Mouse (Mus musculus) lung, embryonic 16.5 days (tissue): ENCODE data around the gene Slc25a45. TPM values are rescaled to one million over a fixed set of nuclear protein-coding genes. Genes with fewer than 3 reads are reported as not detected.
"Not testable (repeated sequence)": the region's sequence is repeated elsewhere in the genome, so short reads cannot be mapped to it uniquely, and the experiment has no call there.

ENCODE experiments used
- ATAC-seq: fragments of 200-750 bp; cut with Nextera tagmentation; 2 replicates; pipeline ENCODE4 v1.8.0; 2017; ENCODE audit warnings: low read depth, mild to moderate bottlenecking, moderate library complexity
- H3K27ac ChIP-seq: fragments of 300-500 bp; sonication (generic); 2 replicates; pipeline ENCODE4 v1.5.1; 2014; ENCODE audit warnings: mild to moderate bottlenecking, control low read depth, low read length
- H3K27me3 ChIP-seq: fragments of 300-500 bp; sonication (generic); 2 replicates; pipeline ENCODE4 v1.6.1; 2014; ENCODE audit warnings: low read depth, low read length, mixed read lengths; ENCODE audit not compliant: control insufficient read depth, insufficient read depth
- H3K36me3 ChIP-seq: fragments of 300-500 bp; sonication (generic); 2 replicates; pipeline ENCODE4 v1.6.1; 2014; ENCODE audit warnings: low read length; ENCODE audit not compliant: control insufficient read depth, insufficient read depth
- H3K4me1 ChIP-seq: fragments of 300-500 bp; sonication (generic); replicated peaks from 2 replicates; pipeline ENCODE4 v1.6.1; 2014; ENCODE audit warnings: low read length, mixed read lengths; ENCODE audit not compliant: control insufficient read depth, insufficient read depth
- H3K4me2 ChIP-seq: fragments of 300-500 bp; sonication (generic); 2 replicates; pipeline ENCODE4 v1.6.1; 2014; ENCODE audit warnings: low read depth, low read length, control low read depth
- H3K4me3 ChIP-seq: fragments of 300-500 bp; sonication (generic); 2 replicates; pipeline ENCODE4 v1.5.1; 2014; ENCODE audit warnings: mild to moderate bottlenecking, low read length, control low read depth
- H3K9ac ChIP-seq: fragments of 300-500 bp; sonication (generic); 2 replicates; pipeline ENCODE4 v1.6.1; 2014; ENCODE audit warnings: low read length, control low read depth
- H3K9me3 ChIP-seq: fragments of 300-500 bp; sonication (generic); 2 replicates; pipeline ENCODE4 v1.6.1; 2016; ENCODE audit warnings: low read length; ENCODE audit not compliant: control insufficient read depth
- WGBS: fragments of 180-500 bp; shearing (Covaris S2); extraction: QIAGEN DNeasy Blood & Tissue Kit; methylation state at CpG from one replicate; pipeline ENCODE4 v1.1.7; 2014; 5-methylcytosine and 5-hydroxymethylcytosine counted together
- polyA plus RNA-seq: library from polyadenylated mRNA; unstranded; fragments of >200 nt; fragmentation: Nextera tagmentation; extraction: Ambion mirVana; gene quantifications from 2 replicates; pipeline ENCODE4 v1.2.1, GENCODE M21; 2015

The Slc25a45 gene
- polyA plus RNA-seq, 1 experiment from 2014 or later, result 5.7 TPM

DNA sequence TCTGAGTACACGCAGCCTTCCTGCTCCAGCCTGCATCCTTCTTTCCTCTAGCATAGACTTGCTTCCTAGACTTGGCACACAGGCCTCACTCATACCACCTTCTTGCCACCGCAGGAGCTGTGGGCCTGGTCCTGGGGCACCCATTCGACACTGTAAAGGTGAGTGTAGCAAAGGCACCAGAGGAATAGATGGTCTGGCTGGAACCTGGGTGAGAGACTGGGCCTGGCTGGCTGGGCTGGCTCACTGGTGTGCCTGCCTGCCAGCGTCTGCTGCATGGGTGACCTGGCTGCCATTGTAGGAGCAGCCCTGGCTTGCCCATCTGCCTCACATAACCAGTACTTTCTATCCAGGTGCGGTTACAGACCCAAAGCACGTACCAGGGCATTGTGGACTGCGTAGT, 2.1 kb downstream of the Slc25a45 start:
- 88% methylated on average over 7 of the region's 7 CpGs for WGBS
- Histone ChIP-seq H3K9me3 (no peaks in the 10 kb centered on the region), H3K9ac (no peak overlapping the region), H3K27ac (no peak overlapping the region), H3K4me3 (no peak overlapping the region), H3K4me2 (no peak overlapping the region), H3K36me3 (no peaks in the 10 kb centered on the region), H3K4me1 (peaks cover 23% of the 10 kb centered on the region), H3K27me3 (no peaks in the 10 kb centered on the region)
- ATAC-seq, result no peak

DNA sequence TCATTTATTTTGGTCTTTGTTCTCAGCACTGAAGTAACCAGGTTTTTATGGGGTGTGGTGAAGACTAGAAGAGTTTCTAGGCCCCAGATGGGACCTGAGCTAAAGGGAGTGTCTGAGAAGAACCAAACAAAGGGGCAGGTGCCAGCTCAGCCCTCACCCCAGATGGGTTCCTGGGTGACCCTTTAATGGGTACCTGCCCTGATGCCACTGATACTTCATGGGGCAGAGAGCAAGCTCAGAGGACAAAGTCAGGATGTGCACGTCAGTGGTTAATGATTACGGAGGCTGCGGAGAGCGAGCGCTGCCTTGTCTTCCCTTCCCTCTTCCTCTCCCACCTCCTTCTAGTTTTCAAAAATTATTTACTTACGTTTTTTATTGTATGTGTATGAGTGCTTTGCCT, 3.5 kb downstream of the Slc25a45 start:
- ATAC-seq, result no peak
- WGBS, result 91% methylated on average over 6 of the region's 6 CpGs
- Histone ChIP-seq H3K9ac (no peak overlapping the region), H3K27ac (no peak overlapping the region), H3K27me3 (no peaks in the 10 kb centered on the region), H3K4me3 (no peak overlapping the region), H3K36me3 (no peaks in the 10 kb centered on the region), H3K4me1 (peaks cover 18% of the 10 kb centered on the region), H3K4me2 (no peak overlapping the region), H3K9me3 (no peaks in the 10 kb centered on the region)

DNA sequence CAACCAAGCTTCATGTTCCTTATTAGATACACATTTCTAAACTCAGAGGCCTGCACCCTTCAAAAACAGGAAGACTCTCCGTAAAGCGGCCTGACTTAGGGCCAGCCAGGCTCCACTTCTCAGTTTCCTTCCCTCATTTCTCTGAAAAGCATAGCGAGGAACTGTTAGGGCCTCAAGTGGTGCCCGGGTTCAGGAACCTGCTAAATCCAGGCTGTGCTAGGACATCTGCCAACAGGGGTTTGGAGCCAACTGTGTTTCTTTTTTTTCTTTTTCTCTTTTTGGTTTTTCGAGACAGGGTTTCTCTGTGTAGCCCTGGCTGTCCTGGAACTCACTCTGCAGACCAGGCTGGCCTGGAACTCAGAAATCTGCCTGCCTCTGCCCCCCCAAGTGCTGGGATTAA, 4.5 kb downstream of the Slc25a45 start:
- H3K9me3 ChIP-seq, ATAC-seq, H3K9ac ChIP-seq, H3K36me3 ChIP-seq, H3K27me3 ChIP-seq, H3K27ac ChIP-seq, H3K4me3 ChIP-seq, H3K4me2 ChIP-seq: not testable (repeated sequence)
- 72% methylated on average over 5 of the region's 5 CpGs for WGBS
- peaks cover 18% of the 10 kb centered on the region for H3K4me1 ChIP-seq

DNA sequence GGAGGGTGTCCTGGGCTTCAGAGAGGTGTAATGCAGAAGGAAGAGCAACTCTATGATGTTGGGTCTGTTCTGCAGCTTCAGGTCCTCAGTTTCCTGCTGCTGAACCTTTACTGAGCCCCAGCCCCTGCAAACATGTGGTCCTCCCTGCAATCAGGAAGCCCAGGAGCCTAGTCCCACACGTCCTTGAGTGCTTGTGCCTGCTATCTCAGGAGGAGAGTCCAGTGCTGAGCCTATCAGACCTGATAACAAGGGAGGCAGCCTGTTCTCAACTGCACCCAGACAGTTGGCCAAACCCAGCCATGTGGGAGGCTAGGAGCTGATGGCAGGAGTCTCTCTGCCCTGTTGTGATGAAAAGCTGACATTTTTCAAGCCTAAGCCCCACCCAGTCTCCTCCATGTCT, 6.3 kb downstream of the Slc25a45 start:
- 19% methylated on average over 1 of the region's 1 CpGs for WGBS
- H3K9ac ChIP-seq, result no peak overlapping the region
- H3K4me3 ChIP-seq, result no peak overlapping the region
- no peak overlapping the region for H3K27ac ChIP-seq
- ATAC-seq, result no peak
- H3K4me2 ChIP-seq, result no peak overlapping the region
- H3K27me3 ChIP-seq, result no peaks in the 10 kb centered on the region
- no peaks in the 10 kb centered on the region; the same call in 1 of the 2 replicates for H3K4me1 ChIP-seq
- no peaks in the 10 kb centered on the region for H3K36me3 ChIP-seq
- no peaks in the 10 kb centered on the region for H3K9me3 ChIP-seq

DNA sequence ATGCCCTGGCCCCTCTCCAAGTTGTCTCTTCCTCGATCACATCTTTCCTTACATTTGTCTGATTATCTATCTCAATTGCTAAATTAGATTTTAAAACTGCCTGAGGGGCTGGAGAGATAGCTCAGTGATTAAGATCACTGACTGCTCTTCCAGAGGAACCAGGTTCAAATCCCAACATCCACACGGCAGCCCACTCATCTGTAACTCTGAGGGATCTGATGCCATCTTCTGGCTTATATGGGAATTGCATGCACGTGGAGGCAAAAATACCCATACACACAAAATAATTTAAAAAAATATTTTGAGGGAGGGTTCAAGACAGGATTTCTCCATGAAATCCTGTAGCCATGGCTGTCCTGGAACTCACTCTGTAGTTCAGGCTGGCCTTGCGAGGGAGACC, 8.2 kb downstream of the Slc25a45 start:
- ATAC-seq, result no peak
- H3K36me3 ChIP-seq, result no peaks in the 10 kb centered on the region
- no peaks in the 10 kb centered on the region for H3K27me3 ChIP-seq
- no peaks in the 10 kb centered on the region for H3K4me1 ChIP-seq
- H3K4me2 ChIP-seq, result no peak overlapping the region
- WGBS, result 56% methylated on average over 4 of the region's 4 CpGs
- H3K27ac ChIP-seq, result no peak overlapping the region
- no peak overlapping the region for H3K4me3 ChIP-seq
- H3K9ac ChIP-seq, result no peak overlapping the region
- no peaks in the 10 kb centered on the region for H3K9me3 ChIP-seq

DNA sequence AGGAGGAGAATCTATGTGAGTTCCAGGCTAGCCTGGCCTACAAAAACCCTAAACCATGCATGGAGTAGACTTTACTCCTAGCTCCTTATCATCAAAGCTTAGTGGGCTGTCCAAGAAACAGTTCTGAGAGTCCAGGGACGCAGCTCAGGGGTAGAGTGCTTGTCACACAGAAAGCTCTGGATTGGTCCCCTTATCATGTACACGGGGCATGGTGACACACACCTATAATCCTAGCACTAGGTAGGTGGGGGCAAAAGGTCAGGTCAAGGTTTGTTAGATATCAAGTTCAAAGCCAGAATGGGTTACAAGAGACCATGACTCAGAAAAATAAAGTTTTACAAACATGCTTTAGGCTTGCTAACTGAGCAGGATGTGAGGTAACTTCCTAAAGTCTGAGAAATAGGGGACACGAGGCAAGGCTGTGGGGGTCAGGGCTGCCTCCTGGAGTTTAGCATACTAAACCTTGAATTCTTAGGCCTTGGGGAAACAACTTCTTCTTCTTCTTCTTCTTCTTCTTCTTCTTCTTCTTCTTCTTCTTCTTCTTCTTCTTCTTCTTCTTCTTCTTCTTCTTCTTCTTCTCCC, 9.7 kb downstream of the Slc25a45 start:
- Histone ChIP-seq H3K27me3 (no peaks in the 10 kb centered on the region), H3K4me1 (no peaks in the 10 kb centered on the region), H3K4me2 (no peak overlapping the region), H3K4me3 (no peak overlapping the region), H3K9ac (no peak overlapping the region), H3K27ac (no peak overlapping the region), H3K36me3 (no peaks in the 10 kb centered on the region), H3K9me3 (no peaks in the 10 kb centered on the region)
- no peak for ATAC-seq
- 64% methylated on average over 3 of the region's 3 CpGs for WGBS

DNA sequence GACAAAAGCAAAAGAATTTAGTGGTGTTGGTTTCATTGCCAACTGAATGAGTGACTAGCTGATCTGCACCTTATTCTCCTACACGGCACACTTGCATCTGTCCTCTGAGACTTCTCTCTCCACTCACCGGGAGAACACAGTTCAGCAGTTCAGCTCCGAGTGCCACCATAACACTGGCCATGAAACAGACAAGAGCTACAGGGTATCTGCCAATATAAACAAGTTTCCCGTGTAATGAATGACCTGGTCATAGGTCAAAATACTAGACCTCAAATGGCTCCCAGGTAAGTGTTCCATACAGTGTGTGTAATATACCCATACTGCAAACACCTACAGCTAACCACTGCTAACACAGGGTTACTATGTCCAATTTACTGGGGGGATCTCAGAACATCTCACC, 11.6 kb downstream of the Slc25a45 start:
- Histone ChIP-seq H3K27ac (no peak overlapping the region), H3K4me1 (peaks cover 4% of the 10 kb centered on the region; the same call in 1 of the 2 replicates), H3K4me2 (no peak overlapping the region), H3K4me3 (no peak overlapping the region), H3K9me3 (no peaks in the 10 kb centered on the region), H3K27me3 (no peaks in the 10 kb centered on the region), H3K9ac (no peak overlapping the region), H3K36me3 (no peaks in the 10 kb centered on the region)
- ATAC-seq, result no peak
- WGBS, result 48% methylated on average over 4 of the region's 4 CpGs

DNA sequence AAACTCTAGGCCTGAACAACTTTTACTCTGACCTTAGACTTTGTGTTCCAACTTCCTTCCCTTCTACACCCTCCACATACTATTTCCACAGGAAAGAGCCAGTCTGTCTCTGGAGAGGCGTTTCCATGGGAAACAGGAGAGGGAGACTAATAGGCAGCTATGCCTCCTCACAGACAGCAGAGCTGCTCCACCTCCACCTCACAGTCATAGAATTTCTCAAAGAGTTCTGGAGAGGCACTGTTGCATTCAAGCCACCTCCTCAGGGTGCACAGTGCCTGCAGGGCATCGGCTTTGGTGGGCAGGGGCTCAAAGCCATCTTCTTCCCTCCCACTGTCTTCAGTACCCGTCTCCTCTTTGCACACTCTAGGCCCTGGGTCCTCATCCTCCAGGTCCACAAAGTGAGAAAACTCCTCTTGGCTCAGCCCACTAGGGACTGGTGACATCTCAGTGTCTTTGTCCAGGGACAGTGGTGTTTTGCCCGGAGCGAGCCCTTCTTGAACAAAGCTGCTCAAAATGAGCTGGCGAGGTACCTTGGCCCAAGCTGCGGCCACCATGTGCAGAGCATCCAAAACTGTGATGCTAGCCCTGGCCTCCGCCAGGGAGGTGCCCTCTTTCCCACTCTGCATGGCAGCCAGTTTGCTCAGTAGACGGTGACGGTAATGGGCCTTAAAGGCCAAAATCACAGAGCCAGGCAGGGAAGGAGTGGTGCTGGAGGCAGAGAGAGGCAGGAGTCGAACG, 14.1 kb downstream of the Slc25a45 start:
- Histone ChIP-seq H3K27me3 (no peaks in the 10 kb centered on the region), H3K27ac (no peak overlapping the region), H3K4me1 (peaks cover 4% of the 10 kb centered on the region; the same call in 1 of the 2 replicates), H3K4me2 (no peak overlapping the region), H3K4me3 (no peak overlapping the region), H3K9ac (no peak overlapping the region), H3K9me3 (no peaks in the 10 kb centered on the region), H3K36me3 (peaks cover 9% of the 10 kb centered on the region)
- 91% methylated on average over 12 of the region's 12 CpGs for WGBS
- no peak for ATAC-seq

DNA sequence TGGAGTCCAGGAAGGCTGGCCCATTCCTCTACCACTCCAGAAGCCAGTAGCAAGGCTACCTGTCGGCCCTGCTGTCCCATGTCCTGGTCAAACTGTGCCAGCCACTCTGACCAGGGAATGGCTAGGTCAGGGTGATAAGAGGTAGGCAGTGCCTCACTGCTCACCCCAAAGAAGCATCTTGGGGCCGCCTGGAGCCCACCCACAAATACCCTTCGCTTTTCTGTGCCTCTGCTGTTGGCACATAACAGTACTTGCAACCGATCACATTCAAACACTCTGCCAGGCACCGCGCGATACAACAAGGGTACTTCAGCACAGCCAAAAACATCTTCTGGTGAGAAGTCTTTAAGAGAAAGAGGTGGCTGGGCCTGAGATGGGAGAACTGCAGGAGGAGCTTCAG, 14.7 kb downstream of the Slc25a45 start:
- Histone ChIP-seq H3K4me3 (no peak overlapping the region), H3K4me1 (peaks cover 4% of the 10 kb centered on the region; the same call in 1 of the 2 replicates), H3K27me3 (no peaks in the 10 kb centered on the region), H3K9ac (no peak overlapping the region), H3K36me3 (peaks cover 11% of the 10 kb centered on the region), H3K4me2 (no peak overlapping the region), H3K9me3 (no peaks in the 10 kb centered on the region), H3K27ac (no peak overlapping the region)
- no peak for ATAC-seq
- WGBS, result 88% methylated on average over 7 of the region's 7 CpGs
